Mouse (Mus musculus) olfactory bulb, adult 2 months (tissue): ENCODE data around the gene Pigk.

Source experiments
- CTCF ChIP-seq: fragments of 200-500 bp; IDR thresholded peaks from 2 replicates; pipeline ENCODE4 v1.5.1; 2012; ENCODE audit warnings: low read depth, mild to moderate bottlenecking, low read length, moderate library complexity; ENCODE audit not compliant: insufficient read depth
- POLR2A ChIP-seq: fragments of 200-500 bp; IDR thresholded peaks from 2 replicates; pipeline ENCODE4 v1.6.1; 2012; ENCODE audit warnings: mild to moderate bottlenecking, low read depth, low read length, moderate library complexity; ENCODE audit not compliant: insufficient read depth

GRCm38 (mm10) chr3:152706901-152707300 is 7.0 kb upstream of the Pigk start:
- TF ChIP-seq CTCF (no peak), POLR2A (no peak)
